Mouse (Mus musculus) liver, embryonic 14.5 days (tissue): ENCODE data around the gene Ptk7. TPM values are rescaled to one million over a fixed set of nuclear protein-coding genes. Genes with fewer than 3 reads are reported as not detected.

ENCODE experiments used
- ATAC-seq: fragments of 200-750 bp; cut with Nextera tagmentation; 2 replicates; pipeline ENCODE4 v1.8.0; 2017; ENCODE audit warnings: moderate number of reproducible peaks, mild to moderate bottlenecking, moderate library complexity; ENCODE audit not compliant: insufficient read depth
- DNase-seq, 3 experiments: peaks; one replicate each; pipeline ENCODE4 v3.0.0-alpha.2; 2012 to 2013; ENCODE audit warnings: low read depth in 3 of 3, low spot score in 3 of 3
- H3K27ac ChIP-seq: fragments of 300-500 bp; sonication (generic); 2 replicates; pipeline ENCODE4 v1.5.1; 2014; ENCODE audit warnings: moderate library complexity, mild to moderate bottlenecking, control low read depth, inconsistent platforms
- H3K27me3 ChIP-seq: fragments of 300-500 bp; sonication (generic); 2 replicates; pipeline ENCODE4 v1.6.1; 2014; ENCODE audit warnings: mild to moderate bottlenecking, low read length, moderate library complexity; ENCODE audit not compliant: control insufficient read depth, insufficient read depth
- H3K36me3 ChIP-seq: fragments of 300-500 bp; sonication (generic); replicated peaks from 2 replicates; pipeline ENCODE4 v1.6.1; 2014; ENCODE audit warnings: low read depth; ENCODE audit not compliant: control insufficient read depth, insufficient read depth
- H3K4me1 ChIP-seq, 2 experiments: fragments of 200-500 bp in 1 of 2; fragments of 300-500 bp in 1 of 2; sonication (generic) in 1 of 2; replicated peaks; 2 replicates each; pipeline ENCODE4 v1.6.1; 2012 to 2014; ENCODE audit warnings: antibody characterized with exemption in 1 of 2, inconsistent platforms in 1 of 2, low read length in 1 of 2; ENCODE audit not compliant: control insufficient read depth in 2 of 2, insufficient read depth in 2 of 2
- H3K4me2 ChIP-seq: fragments of 300-500 bp; sonication (generic); 2 replicates; pipeline ENCODE4 v1.6.1; 2014; ENCODE audit warnings: low read depth, mild to moderate bottlenecking, control low read depth, moderate library complexity
- H3K4me3 ChIP-seq, 2 experiments: fragments of 200-500 bp in 1 of 2; fragments of 300-500 bp in 1 of 2; sonication (generic) in 1 of 2; 2 replicates each; pipeline ENCODE4 v1.5.1; 2012 to 2014; ENCODE audit warnings: low read depth in 2 of 2, low read length in 2 of 2, mild to moderate bottlenecking in 2 of 2, control low read depth in 1 of 2, inconsistent platforms in 1 of 2, moderate library complexity in 1 of 2; ENCODE audit not compliant: insufficient read depth in 1 of 2
- H3K9ac ChIP-seq: fragments of 300-500 bp; sonication (generic); replicated peaks from 2 replicates; pipeline ENCODE4 v1.6.1; 2014; ENCODE audit warnings: mild to moderate bottlenecking, control low read depth, moderate library complexity
- H3K9me3 ChIP-seq: fragments of 300-500 bp; sonication (generic); 2 replicates; pipeline ENCODE4 v1.6.1; 2016; ENCODE audit warnings: low read length, mixed read lengths; ENCODE audit not compliant: control insufficient read depth
- CTCF ChIP-seq: IDR thresholded peaks from 2 replicates; pipeline ENCODE4 v1.5.1; 2016; ENCODE audit warnings: antibody characterized with exemption, low read depth, control low read depth
- EP300 ChIP-seq: IDR thresholded peaks from 2 replicates; pipeline ENCODE4 v1.6.1; 2016; ENCODE audit warnings: antibody characterized with exemption, low read depth
- WGBS: fragments of 180-500 bp; shearing (Covaris S2); extraction: QIAGEN DNeasy Blood & Tissue Kit; methylation state at CpG from one replicate; pipeline ENCODE4 v1.1.7; 2014; ENCODE audit not compliant: insufficient replicate concordance; 5-methylcytosine and 5-hydroxymethylcytosine counted together
- polyA plus RNA-seq, 2 experiments: library from polyadenylated mRNA; depleted of rRNA in 1 of 2; stranded (reverse) in 1 of 2; unstranded in 1 of 2; fragments of >200 nt; fragmentation: Nextera tagmentation in 1 of 2; extraction: Ambion mirVana in 1 of 2; gene quantifications; 2 replicates each; pipeline versions ENCODE4 v1.2.1 to v1.2.3; 2012 to 2014

Ptk7 gene
- polyA plus RNA-seq, 2 experiments, result 3.0 to 3.6 TPM

- DNase-seq (no peak), ATAC-seq (no peak)
- WGBS, result 66% methylated on average over 2 of the region's 2 CpGs
- Histone ChIP-seq H3K27me3 (no peaks in the 10 kb centered on the region), H3K9ac (no peak overlapping the region), H3K9me3 (no peaks in the 10 kb centered on the region), H3K4me1 (no peaks in the 10 kb centered on the region), H3K36me3 (no peaks in the 10 kb centered on the region), H3K4me2 (no peak overlapping the region), H3K4me3 (no peak overlapping the region), H3K27ac (no peak overlapping the region)
- TF ChIP-seq CTCF, result no peak
- no peak for TF ChIP-seq EP300
These were observed 28.7 kb downstream of the Ptk7 start for GRCm38 (mm10) chr17:46600569-46600968.

GRCm38 (mm10) chr17:46598963-46599362 is 30.3 kb downstream of the Ptk7 start:
- no peak for DNase-seq
- 57% methylated on average over 4 of the region's 4 CpGs for WGBS
- H3K9ac ChIP-seq, result no peak overlapping the region
- H3K4me3 ChIP-seq, result no peak overlapping the region
- ATAC-seq, result no peak
- H3K36me3 ChIP-seq, result no peaks in the 10 kb centered on the region
- H3K4me1 ChIP-seq, result no peaks in the 10 kb centered on the region
- no peak overlapping the region for H3K27ac ChIP-seq
- H3K27me3 ChIP-seq, result no peaks in the 10 kb centered on the region
- H3K4me2 ChIP-seq, result no peak overlapping the region
- no peaks in the 10 kb centered on the region for H3K9me3 ChIP-seq
- TF ChIP-seq CTCF (no peak), EP300 (no peak)

GRCm38 (mm10) chr17:46597956-46598355 is 31.3 kb downstream of the Ptk7 start:
- H3K36me3 ChIP-seq, result no peaks in the 10 kb centered on the region
- DNase-seq, result no peak
- no peak for ATAC-seq
- TF ChIP-seq CTCF, result no peak
- TF ChIP-seq EP300, result no peak
- H3K27me3 ChIP-seq, result no peaks in the 10 kb centered on the region
- no peak overlapping the region for H3K27ac ChIP-seq
- WGBS, result 47% methylated on average over 11 of the region's 11 CpGs
- no peak overlapping the region for H3K9ac ChIP-seq
- no peak overlapping the region for H3K4me2 ChIP-seq
- no peaks in the 10 kb centered on the region for H3K9me3 ChIP-seq
- H3K4me3 ChIP-seq, result no peak overlapping the region
- no peaks in the 10 kb centered on the region for H3K4me1 ChIP-seq

GRCm38 (mm10) chr17:46595336-46595735 is 34.0 kb downstream of the Ptk7 start:
- H3K9ac ChIP-seq, result no peak overlapping the region
- DNase-seq (no peak), ATAC-seq (no peak)
- no peaks in the 10 kb centered on the region for H3K9me3 ChIP-seq
- H3K27me3 ChIP-seq, result no peaks in the 10 kb centered on the region
- no peak overlapping the region for H3K27ac ChIP-seq
- no peak overlapping the region for H3K4me3 ChIP-seq
- H3K36me3 ChIP-seq, result no peaks in the 10 kb centered on the region
- no peak overlapping the region for H3K4me2 ChIP-seq
- TF ChIP-seq CTCF (no peak), EP300 (no peak)
- 82% methylated on average over 6 of the region's 6 CpGs for WGBS
- H3K4me1 ChIP-seq, result 0 out of 4 replicates have a peak, but pooled peaks cover 0 to 2% of the 10 kb centered on the region in 2 experiments

GRCm38 (mm10) chr17:46594606-46595005 is 34.7 kb downstream of the Ptk7 start:
- Histone ChIP-seq H3K4me3 (no peak overlapping the region), H3K36me3 (no peaks in the 10 kb centered on the region), H3K9ac (no peak overlapping the region), H3K4me2 (no peak overlapping the region), H3K4me1 (0 out of 4 replicates have a peak, but pooled peaks cover 0 to 2% of the 10 kb centered on the region in 2 experiments), H3K27ac (no peak overlapping the region), H3K27me3 (no peaks in the 10 kb centered on the region), H3K9me3 (no peaks in the 10 kb centered on the region)
- ATAC-seq (no peak), DNase-seq (no peak)
- TF ChIP-seq EP300, result no peak
- no peak for TF ChIP-seq CTCF
- 69% methylated on average over 9 of the region's 9 CpGs for WGBS
